Mouse (Mus musculus) adrenal gland, postnatal 25 days (tissue): ENCODE results near the gene 4930539E08Rik. TPM values are rescaled to one million over a fixed set of nuclear protein-coding genes. Genes with fewer than 3 reads are reported as not detected.
A peak's percentile ranks its signal among the peaks of the same experiment; 100 is the strongest.

ENCODE experiments used
- DNase-seq: peaks from one replicate; pipeline ENCODE4 v3.0.0; 2021; ENCODE audit warnings: mixed read lengths
- long read RNA-seq: library from polyadenylated mRNA; stranded (forward); transcript quantifications from one replicate; pipeline ENCODE4 v2.0.0, GENCODE M21; 2021
- total RNA-seq: library from RNA; stranded (reverse); gene quantifications from 2 replicates; pipeline ENCODE4 v1.2.3, GENCODE M21; 2021

Gene 4930539E08Rik
- not detected in 2 replicates for total RNA-seq
- long read RNA-seq, partial matches to known transcripts, result 1 of 1 reads
- long read RNA-seq, other reads (novel, unspliced or antisense), result 0 of 1 reads

- DNase-seq, result no peak
Observed at GRCm38 (mm10) chr17:28915060-28915628, at the start of gene 4930539E08Rik. TSS of gene 4930539E08Rik (minus strand) at chr17:28915324.

DNA sequence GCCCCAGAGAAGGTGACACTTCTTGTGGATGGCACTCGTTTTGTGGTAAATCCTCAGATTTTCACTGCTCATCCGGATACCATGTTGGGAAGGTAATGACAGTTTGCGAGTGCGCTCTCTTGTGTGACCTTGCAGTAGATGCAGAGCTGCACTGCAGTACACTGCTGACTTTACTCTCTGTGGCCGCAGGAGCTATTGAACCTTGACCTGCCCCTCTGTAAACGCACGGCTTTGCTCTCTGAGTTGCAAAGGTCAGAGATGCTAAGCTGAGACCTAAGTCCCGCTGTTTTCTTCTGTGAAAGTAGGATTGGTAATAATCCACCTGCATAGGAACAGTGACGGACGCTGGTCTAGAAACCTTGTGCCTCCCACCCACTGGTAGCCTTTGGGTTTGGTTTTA lies 46.5 kb upstream of the 4930539E08Rik start:
- DNase-seq, result no peak

GRCm38 (mm10) chr17:28960597-28960996 lies 45.5 kb upstream of the 4930539E08Rik start:
- DNase-seq, result no peak

DNA sequence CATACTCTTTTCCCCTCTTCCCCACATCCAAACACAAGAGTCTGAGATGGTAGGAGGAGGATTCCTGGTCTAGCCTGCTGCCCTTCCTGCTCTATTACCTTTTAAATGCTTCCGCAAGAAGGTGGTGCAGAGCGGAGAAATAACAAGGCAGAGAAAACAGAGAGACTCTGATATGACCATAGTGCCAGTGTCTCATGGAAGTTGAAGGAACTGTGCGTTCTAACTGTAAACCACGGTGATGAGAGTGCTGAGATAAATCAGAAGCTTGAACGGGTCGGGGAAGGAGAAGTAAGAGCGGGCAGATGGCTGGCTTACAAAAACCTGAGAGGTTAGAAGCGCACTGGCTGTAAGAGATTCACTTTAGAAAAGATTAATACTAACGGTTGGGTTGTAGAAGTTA lies 39.3 kb upstream of the 4930539E08Rik start:
- no peak for DNase-seq

DNA sequence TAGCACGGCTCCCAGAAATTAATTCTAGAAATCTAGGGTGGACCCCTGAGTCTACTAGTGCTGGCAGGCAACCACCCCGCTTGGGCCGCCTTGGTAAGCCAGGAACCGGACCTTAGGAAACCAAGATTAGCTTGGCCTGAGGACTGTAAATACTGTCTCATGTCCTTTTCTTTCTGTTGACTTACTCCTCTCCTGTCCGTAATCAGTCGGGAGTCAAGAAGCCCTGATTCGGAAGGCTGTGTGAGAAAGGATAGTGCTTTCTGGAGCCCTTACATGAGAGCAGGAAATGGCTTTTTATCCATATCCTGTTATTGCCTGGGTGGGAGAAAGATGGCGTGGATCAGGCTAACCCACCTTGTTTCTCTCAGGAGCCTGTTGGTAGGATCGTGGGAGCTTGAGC lies 38.1 kb upstream of the 4930539E08Rik start:
- no peak for DNase-seq

DNA sequence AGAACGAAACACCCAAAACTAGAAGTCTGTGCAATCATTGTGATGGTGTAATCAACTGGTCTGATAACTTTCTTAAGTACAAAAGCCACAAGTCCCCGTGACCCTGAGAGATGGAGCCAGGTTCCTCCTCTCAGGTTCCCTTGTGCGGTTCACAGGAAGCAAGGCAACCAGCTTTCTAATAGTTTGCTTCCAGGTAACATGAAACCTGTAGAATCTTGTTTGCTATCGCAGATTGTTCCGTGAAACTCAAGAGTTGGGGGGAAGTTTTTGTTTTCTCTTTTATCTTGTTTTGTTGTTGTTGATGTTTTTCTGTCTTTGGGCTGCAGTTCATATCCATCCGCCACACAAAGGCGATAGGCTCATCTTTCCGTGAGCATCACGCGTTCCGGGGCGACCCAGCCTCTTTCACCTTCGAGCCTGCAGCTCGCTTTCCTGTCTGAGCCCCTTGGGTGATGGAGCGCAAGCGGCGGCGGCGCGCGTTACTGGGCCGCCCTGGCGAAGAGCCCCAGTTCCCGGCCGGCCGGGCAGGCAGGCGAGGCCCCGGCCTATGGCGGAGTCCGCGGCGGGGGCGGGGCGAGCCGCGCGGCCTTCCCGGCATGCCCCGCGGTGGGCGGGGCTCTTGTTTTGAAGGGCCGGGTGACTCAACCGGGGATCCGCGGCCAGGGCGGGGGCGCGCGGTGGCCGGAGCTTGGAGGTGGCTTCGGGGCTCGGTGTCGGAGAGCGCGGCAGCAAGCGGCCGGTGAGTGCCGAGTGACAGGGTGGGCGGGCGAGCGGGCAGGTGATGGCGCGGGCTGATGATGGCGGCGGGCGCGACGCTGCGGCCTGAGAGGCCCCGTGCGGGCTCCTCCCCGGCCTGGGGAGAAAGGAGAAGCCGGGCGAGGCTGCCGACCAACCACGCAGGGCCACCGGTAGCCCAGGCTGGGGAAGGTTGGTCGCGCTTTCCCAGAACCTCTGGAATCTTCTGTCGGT lies 37.0 kb upstream of the 4930539E08Rik start, which contains the start of gene Kctd20:
Kctd20 (plus strand) TSS at position 120 of the 969 bp plus-strand sequence.
- peak; percentile 96 for DNase-seq

DNA sequence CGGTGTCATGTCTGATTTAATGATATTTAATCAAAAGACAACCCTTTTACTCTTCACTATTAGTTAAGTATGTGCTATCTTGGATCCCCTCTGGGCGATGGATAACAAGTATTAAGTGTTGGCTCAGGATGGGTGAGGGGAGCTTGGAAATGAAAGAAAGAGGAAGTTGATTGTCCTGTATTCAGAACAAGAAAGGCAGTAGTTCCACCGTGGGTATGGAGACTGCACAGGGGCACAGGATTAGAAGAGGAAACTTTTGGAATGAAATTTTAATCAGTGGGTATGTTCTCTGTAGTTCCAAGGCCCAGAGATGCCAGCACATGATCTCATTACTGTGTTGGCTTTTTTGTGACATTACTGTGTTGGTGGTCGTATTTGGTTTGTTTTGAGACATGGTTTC lies 35.6 kb upstream of the 4930539E08Rik start:
- no peak for DNase-seq

GRCm38 (mm10) chr17:28948661-28949060 lies 33.5 kb upstream of the 4930539E08Rik start:
- DNase-seq, result peak; percentile 69

- no peak for DNase-seq
Observed at GRCm38 (mm10) chr17:28947011-28947939, 32.2 kb upstream of the 4930539E08Rik start.

DNA sequence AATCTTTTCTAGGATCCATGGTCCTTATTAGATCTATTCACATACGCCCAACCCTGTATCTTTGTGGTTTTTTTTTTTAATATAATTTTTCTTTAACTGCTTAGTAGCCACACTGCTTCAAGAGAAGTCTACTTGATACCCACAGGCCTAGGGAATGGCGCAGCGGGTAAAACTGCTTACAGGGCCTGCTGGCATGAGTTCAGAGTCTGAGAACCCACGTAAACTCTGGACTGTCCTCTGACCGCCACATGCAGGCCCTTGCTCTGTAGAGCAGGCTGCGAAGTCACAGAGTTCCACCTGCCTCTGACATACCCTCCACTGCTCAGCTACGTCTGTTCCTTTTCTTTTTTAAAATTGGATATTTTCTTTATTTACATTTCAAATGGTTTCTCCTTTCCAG lies 29.4 kb upstream of the 4930539E08Rik start:
- no peak for DNase-seq

DNA sequence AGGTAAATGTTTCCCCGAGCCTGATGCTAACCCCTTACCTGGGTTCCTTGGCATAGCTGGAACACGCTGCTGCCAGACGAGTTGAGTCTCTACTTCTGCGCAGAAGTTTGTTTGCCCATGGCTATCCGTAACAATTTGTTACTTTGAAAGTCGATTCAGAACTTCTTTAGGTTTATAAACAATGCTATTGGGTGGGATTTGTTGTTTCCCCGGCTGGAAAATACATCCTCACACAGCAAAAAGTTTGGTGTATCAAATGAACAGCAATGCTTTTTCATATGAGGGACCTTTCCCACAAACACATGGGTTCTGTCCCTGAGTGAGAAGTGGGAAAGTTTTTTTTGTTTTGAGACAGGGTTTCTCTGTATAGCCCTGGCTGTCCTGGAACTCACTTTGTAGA lies 28.6 kb upstream of the 4930539E08Rik start, which contains the start of gene Pxt1:
Pxt1 (minus strand) TSS at position 101 of the 400 bp plus-strand sequence.
- no peak for DNase-seq

GRCm38 (mm10) chr17:28942101-28942500 lies 27.0 kb upstream of the 4930539E08Rik start:
- DNase-seq, result no peak

DNA sequence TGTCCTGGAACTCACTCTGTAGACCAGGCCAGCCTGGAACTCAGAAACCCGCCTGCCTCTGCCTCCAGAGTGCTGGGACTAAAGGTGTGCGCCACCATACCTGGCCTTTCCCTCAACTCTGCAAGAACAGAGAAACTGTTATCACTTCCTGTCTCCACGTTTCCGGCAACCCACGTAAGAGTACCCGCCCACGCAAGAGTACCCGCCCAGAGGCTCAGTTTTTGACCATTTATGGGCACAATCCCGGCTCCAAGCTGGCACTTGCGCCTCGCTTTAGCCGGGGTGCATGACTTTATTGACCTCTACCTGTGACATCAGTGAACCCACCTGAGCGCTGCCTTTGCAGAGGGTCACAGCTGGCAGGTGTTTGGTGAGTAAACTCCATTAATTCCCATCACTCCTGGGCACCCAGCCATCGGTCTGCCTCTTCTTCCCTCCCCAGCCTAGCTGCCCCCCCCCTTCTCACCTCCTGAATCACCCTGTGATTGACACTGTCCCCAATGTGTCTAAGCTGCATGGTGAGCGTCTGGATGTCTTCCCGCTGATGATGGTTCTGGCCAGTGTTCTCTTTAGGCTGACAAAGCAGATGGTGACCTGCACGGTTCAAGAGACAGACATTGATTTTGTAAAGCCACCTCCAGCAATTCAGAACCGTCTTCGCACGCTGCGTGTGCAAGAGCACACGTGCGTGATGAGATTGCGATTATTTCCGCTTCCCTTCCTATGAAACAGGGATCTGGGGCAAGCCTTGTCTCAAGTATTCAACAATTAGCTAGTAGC lies 25.8 kb upstream of the 4930539E08Rik start:
- no peak for DNase-seq

DNA sequence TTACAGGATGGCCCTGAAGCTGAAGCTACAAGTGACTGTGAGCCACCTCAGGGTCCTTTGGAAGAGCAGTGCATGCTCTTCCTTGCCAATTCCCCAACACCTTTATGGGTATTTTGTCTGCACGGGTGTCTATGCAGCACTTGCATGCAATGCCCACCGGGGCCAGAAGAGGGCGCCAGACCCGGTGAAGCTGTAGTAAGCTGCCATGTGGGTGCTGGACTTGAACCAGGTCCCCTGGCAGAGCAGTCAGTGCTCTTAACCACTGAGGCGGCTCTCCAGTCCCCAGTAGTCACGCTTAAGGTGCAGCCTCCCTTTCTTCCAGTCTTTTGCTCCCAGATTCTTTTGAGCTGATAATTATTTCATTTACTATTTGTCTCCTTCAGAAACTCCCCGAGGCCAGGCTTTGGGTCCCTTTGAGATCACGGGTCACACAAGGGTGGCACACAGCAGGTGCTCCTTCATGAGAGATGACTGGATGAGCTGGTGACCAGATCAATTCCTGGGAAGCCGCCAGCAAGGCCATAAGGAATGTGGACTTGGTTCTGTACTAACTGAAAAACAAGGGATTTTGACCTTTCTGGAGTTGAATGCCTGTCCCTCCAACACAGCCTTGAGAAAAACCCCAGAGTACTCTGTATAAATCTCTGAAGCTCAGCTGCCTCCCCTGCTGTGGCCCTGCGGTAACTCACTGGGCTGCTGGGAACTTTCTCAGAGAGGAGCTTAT lies 21.7 kb upstream of the 4930539E08Rik start:
- peak; percentile 65 for DNase-seq

DNA sequence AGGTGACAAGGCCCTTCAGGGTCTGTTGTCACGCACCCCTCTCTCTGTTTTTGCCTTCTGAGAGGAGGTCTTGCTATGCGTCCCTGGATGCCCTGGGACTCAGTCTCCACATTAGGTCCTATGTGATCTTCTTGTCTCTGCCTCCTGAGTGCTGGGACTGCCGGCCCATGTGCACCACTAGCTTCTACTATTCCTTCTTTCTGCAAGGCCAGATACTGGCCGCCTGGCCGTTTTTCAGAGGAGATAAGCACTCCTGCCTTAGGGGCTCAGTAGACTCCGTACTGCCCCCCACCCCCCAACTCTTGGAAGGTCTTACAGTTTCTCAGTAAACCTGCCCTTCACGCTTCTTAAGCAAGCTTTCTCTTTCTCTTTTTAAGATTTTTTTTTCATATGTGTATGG lies 21.0 kb upstream of the 4930539E08Rik start:
- DNase-seq, result no peak

GRCm38 (mm10) chr17:28934120-28934916 lies 19.2 kb upstream of the 4930539E08Rik start:
- no peak for DNase-seq

GRCm38 (mm10) chr17:28932274-28932673 lies 17.1 kb upstream of the 4930539E08Rik start:
- no peak for DNase-seq

GRCm38 (mm10) chr17:28931436-28932211 lies 16.5 kb upstream of the 4930539E08Rik start:
- no peak for DNase-seq
